Mouse (Mus musculus): Measurements from ENCODE around the gene Fam71b.

Gene Fam71b

DNA sequence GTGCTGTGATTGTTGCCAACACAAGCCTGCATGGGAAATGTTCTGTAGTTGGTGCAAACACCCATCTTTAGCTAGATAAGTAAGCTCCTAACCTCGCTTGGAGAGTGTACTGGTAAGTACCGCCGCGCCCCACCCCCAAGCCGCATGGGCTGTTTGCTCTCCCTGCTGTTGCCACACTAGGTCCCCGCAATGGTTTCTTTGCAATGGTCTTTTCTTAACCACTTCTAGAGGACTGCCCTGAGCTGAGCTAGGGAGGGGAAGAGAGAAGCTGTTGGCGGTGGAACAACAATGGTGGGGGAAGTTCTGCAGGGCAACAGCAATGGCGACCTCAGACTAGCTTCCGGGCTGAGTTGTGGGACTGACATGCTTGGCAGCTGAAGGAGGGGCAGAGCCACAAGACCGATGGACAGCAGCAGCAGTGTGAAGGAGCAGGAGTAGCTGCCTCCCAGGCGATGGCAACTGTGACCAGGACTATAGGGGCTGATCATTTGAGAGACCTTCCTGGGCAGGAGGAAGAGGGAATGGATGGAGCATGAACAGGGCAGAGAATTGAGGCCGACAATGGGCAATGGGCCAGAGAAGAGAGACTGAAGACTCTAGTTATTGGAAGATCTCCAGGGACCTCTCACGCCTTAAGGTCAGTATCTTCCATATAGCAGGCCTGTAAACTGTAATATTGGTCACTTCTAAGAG is at the start of gene Fam71b:
Gene Fam71b (plus strand): TSS at position 393 of the 693 bp plus-strand sequence.
- DNase-seq (ENCODE audit: low spot score in 2 of 2) = no peak

DNA sequence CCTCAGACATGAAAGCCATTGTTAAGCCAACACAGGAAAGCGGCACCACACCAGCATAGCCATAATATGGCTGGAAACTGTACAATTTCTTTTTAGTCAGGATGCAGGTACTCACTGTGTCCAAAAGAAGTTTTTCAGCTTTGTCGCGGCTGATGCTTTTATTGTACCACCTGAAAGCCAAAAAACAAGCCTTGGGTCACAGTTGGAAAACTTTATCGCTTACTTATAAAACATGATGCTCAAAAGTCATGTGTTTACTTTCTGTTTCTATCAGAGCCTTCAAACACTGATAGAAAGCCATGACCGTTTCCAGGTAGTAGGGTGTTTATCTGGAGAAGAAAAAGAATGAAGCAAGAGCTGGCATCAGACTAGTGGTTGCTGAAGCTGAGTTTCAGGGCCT is 48.6 kb upstream of the Fam71b start:
- DNase-seq (ENCODE audit: low spot score in 2 of 2) = no peak

DNA sequence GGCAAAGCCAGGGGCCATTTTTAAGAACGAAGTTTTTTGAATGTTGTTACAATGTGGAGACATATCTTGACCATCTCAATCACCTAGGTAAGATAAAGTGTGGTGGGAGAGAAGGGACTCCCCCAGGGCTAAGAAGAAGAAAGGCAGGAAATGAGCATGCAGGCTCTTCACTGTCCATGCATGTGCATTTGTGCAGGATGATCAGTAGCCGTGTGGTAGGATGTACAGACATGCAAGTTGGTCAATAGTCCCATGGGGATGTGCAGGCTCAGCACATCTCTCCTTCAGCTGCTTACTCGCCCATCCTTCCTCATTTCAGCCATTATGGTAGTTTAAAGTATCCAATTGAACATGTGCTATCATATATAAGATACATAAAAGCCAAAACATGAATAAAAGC is 47.9 kb upstream of the Fam71b start:
- no peak for DNase-seq (ENCODE audit: low spot score in 2 of 2)

DNA sequence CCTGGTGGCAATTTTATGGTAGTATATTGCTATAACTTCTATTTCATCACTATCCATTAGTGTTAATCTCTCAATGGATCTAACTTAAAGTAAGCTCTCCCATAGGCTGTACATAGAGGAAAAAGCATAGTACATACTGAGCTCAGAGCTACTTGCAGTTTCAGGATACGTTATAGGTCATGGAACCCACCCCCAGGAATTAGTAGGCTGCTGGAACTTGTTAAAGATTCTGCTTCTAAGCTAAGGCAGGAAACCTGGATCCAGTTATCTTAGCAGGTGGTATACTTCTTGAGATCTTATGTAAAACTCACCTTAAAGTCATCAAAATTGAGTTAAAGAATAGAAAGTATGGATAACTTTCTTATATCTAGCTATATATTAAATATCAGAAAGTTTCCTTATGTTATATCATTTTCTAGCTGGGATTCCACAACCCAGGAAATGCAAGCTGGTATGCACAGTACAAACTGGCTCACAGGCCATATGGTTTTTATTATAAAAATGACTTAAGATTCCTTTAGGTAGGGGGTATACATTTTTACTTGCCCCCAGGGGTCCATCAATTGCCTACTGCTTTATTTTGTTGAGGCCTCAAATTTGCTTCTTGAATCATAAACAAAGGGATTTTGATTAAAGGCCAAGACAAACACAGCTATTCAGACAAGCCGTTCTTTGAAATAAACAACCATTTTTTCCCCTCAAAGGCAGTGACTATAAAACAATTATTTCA is 46.5 kb upstream of the Fam71b start:
- DNase-seq (ENCODE audit: low spot score in 2 of 2) = no peak

DNA sequence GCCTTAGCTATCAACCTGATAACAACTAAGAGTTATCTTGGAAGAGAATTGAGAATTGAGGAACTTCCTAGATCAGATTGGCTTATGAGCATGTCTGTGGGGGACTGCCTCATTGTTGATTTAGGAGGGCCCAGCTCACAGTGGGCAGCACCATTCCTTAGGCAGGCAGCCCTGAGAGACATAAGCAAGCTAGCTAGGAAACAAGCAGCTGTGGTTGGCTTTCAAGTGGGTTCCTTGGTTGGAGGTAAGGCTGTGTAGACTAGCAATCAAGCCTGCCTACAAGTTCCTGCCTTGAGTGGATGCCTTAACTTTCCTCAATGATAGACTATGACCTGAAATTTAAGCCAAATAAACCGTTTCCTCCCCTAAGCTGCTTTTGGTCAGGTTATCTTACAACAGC is 38.0 kb upstream of the Fam71b start:
- no peak for DNase-seq (ENCODE audit: low spot score in 2 of 2)

DNA sequence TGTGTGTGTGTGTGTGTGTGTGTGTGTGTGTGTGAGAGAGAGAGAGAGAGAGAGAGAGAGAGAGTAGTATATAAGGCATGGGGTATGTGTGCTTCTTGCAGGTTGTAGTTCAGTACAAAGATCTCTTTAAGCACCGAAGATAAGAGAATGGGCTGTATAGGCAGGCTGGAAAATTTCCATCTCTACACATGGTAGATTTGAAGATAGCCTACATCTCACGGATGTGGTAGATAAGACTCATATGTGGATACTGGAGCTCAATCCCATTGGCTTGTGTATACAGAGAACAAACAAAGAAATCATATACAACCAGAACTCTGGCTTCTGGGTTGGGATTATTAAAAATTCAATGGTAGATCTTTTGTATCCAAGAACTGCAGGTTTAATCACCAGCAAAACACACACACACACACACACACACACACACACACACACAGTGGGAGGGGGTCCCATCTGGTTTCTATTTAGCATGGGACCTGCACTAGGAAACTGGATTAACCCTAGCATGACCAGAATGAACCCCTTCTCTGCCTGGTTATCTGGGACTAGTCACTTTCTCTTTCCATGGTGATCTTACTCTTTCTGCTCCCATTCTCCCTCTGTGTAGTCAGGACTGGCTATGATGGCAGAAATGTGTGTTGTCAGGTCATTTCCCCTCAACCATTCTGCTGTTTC is 35.2 kb upstream of the Fam71b start:
- no peak for DNase-seq (ENCODE audit: low spot score in 2 of 2)

DNA sequence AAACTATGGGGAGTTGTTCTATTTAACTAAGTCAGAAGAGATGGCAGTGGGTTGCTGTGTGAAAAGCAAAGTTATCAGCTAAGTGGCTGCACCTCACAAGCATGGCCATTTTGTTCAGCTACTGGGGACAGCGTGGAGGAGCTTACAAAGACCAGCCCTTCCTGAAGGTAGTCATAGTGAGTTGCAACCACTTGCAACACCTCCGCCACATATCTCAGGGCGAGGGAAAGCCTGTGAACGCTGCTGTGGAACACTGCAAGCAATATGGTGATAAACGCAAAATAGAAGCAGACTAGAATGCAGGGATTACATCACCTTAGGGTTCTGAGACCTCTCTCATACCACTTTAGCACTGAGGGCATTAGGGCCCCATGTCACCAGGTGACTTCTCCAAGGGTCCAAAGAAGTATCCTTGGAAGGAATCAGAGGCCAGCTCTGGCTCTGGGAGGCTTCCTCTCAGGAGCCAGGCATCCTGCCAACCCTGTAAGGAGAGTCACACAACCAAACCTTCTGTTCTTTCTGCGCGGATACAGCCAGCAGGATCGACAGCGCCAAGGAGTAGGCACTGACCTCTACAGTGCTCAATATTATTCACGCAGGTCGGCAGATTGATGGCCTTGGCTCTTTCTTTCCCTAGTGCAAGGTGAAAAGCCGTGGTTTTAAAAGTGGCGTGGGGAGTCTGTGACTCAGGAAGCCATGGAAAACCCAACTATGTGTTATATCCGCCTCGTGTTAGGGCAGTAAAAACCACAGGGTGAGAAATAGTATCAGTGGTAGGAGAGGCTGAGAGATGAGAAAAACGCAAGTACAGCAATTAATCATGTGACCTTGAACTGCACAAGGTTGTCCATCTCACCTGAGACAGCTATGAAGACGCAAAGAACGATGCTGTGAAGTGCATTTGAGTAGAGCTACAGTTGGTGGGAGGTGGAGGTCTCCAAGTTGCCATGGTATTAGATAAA is 34.0 kb upstream of the Fam71b start:
- DNase-seq (ENCODE audit: low spot score in 2 of 2) = no peak

DNA sequence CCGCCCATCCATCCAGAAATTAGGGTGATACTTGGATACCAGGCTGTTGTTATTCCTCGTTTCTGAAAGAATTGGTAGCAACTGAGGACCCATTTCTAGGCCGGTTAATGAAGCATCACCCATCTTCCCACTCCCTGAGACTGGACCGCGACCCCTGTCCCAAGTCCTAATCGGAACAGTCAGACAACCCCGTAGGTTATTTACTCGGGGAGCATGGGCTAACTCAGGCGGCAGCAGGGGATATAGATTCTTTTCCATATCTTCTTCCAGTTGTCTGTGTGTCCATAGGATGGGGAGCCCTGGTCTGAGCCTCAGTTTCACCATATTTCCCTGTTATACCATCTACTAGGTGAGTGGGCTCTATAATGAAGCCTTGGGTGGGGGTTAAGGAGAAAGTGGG is 32.5 kb upstream of the Fam71b start:
- DNase-seq (ENCODE audit: low spot score in 2 of 2) = no peak

DNA sequence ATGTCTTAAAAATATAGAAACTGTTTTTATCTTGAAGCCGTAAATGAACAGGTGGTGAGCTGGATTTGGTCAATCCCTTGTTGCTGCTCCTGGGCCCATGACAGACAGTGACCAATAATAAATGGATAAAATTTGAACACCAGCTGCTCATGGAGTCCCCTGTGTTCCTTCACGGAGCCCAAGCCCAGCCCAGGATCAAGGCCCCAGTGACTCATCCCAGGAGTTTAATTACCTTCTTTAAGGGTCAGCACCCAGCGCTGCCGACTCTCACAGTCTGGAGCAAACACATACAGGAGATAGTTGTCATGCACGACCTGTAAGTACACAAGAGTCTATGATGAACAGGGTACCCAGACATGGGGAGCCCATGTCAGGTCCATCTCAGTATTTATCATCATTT is 30.6 kb upstream of the Fam71b start:
- DNase-seq (ENCODE audit: low spot score in 2 of 2) = no peak

DNA sequence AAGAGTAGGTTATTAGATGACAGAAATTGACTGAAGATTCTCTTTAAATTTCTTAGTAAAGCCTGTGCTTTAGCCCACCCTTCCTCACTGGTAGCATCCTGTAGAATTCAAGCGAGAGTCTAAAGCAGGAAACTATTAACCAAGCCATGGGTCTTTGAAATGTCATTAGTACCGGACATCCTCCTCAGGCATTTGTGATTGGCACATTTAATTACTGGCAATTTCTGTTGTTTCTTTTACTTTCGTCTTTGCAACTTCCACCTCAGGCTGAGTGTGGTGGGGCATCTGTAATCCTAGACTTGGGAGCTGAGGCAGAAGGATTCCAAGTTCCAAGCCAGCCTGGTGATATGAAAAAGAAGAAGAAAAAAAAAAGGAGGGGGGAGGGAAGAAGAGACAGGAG is 30.0 kb upstream of the Fam71b start:
- no peak for DNase-seq (ENCODE audit: low spot score in 2 of 2)

DNA sequence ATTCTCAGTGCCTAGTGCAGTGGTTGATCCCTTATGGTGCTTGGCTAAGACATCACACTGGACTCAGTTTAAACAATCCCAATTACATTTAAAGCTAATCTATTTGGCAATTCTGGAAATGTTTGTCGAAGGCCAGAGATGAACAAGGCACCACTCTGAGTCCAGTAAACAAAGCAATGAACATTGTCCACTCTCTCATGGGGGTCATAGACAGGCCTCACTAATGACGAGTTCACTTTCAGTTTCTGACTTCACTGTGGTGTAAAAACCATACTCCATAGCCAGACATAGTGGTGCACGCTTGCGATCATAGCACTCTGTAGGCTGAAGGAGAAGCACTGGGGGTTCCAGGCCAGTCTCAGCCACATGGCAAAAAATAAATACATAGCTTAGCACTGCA is 25.9 kb upstream of the Fam71b start:
- DNase-seq (ENCODE audit: low spot score in 2 of 2) = no peak

DNA sequence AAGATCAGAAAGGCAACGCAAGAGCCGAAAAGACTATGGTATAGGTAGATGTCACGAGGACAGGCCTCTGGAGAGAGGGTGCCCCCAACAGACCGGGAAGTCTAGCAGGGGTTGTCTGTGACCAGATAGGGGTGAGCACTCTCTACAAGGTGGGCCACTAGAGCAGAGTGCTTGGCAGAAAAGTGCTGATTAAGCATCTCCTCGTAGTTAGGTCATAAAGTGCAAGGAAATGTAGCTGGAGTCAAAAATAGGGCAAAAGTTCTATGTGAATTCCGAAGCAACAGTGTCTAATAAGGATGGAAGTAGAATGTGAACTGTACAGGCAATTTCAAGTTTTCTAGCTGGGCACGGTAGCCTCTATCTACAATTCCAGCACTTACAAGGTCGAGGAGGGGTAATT is 25.1 kb upstream of the Fam71b start:
- DNase-seq (ENCODE audit: low spot score in 2 of 2) = no peak

DNA sequence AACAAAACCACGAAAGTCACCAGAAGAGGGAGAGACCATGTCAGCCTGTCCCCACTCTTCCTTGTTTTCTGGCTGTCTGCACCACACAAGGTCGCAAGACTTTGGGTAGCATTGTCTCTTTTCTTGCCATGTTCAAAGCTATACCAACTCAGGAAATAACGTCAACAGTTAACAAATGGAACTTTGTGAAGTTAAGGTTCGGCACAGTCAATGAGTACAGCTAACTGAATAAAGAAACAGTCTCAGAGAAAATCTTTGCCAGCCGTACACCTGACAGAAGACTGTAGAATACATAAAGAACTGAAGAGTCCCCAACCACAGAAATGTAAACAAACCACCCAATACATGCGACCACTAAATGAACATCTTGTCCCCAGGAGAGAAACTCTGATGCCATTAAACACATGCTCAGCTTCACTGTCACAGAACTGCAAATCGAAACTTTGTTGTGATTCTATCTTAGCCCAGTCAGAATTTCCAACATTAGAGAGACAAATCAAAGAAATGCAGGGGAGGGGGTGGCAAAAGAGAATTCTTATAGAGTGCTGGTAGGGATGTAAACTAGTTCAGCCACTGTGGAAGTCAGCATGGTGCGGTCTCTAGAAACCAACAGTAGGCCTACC is 23.9 kb upstream of the Fam71b start:
- no peak for DNase-seq (ENCODE audit: low spot score in 2 of 2)

DNA sequence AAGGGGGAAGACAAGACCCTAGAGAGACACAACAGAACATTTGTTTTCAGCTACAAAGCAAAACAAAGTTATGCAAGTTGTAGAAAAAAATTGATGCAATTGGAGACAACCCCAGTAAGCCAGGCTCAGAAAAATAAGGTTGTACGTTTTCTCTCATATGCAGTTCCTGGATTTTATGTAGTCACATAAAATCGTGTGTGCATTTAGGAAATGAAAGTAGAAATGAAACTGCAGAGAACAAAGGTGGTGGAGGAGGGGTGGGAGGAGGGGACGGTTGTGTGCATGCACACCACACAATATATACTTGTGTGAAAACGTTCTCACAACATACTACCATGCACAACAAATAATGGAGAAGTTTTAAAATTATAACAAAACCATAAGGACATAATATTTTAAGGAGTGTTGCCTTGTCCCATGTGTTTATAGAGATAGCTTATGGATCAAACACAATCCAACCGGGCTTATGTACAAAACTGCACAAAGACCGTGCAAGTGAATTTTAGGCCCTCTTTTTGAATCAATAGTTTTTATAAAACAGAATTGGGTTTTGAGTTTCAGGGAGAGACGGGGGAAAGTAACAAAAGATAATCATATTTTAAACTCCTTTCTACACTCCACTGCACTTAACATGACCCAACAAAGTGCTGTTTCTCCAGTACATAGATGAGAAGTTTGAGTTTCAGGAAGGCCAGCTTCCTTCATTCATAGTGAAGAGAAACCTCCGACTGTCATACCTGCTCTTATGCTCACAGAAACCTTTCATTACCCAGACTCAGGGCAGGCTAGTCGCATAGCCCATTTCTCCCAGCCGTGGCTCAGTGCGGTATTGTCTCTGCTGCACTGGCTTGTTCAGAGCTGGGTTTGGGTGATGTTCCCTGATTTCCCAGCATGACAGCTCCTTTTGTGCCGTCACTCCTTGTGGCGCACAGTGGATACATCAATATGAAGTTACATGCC is 23.0 kb upstream of the Fam71b start:
- DNase-seq (ENCODE audit: low spot score in 2 of 2) = no peak

DNA sequence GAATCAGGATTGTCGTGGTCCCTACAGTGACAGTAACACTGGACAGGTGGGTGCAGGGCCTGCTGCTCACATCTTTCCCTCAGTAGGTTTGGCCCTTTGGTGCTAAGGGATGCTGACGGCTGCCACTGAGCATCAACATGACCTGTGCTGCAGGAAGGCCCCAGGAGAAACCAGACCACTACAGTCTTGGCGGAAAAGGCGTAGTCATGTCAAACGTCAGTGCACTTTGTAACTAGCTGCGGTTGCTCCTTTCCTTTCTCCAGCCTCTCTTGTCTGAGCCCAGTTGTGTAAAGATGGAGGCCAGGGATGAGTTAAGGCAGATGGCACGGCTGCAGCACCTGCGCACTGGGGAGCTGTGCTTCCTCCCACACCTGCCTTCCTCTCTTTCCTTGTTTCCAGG is 21.3 kb upstream of the Fam71b start:
- DNase-seq (ENCODE audit: low spot score in 2 of 2) = no peak

DNA sequence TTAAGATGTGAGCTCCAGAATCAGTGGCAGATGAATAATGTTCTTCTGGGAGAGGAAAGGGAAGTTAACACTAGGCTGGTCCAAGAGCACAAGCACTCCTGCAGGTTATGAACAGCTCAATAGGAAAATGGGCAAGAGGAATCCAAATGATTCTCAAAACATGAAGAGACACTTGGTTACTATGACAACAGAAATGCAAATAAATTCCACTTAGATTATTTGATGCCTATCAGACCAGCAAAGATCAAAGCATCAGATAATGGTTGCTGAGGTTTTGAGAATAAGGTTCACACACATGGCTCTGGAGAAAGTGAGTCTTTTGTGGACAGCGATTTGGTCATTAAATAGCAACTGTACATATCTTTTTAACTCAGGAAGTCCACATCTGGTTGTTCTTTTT is 19.0 kb upstream of the Fam71b start:
- no peak for DNase-seq (ENCODE audit: low spot score in 2 of 2)

DNA sequence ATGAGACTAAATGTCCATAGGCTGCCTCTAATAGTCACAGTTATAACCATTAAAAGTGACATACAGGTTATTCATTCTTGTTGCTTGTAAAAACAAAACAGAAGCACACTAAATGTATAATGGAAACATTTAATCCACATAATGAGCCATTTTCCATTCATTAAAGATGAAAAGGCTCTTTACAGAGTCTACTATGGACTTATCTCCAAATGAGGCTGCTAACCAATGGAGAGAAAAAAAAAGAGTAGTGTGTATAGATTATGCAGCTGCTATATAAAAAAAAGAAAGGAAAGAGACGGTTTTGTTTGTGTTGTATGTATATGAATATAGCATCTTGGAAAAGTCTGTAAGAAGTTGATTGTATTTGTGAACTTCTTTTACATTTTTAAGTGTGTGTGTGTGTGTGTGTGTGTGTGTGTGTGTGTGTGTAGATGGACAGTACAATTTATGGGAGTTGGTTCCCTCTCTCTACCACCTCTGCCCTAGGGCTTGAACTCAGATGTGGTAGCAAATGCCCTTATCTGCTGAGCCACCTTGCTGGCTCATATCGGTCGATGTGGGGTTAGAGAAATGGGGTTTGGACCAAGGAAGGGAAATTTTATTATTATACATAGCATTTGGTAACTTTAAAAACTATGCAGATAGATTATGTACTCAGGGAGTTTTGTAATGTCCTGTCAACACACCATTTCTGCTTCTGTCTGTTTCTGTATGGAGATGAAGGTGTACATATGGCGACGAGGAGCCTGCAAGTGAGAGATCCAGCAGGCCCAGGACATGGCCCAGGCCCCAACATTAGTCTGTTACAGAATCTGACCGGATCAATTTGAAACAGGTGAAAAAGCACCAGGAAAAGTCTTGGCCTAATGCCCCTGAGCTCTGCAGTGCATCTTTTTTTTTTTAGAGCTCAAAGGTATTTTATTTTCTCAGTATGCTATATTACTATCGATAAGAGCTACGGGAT is 18.3 kb upstream of the Fam71b start:
- no peak for DNase-seq (ENCODE audit: low spot score in 2 of 2)

DNA sequence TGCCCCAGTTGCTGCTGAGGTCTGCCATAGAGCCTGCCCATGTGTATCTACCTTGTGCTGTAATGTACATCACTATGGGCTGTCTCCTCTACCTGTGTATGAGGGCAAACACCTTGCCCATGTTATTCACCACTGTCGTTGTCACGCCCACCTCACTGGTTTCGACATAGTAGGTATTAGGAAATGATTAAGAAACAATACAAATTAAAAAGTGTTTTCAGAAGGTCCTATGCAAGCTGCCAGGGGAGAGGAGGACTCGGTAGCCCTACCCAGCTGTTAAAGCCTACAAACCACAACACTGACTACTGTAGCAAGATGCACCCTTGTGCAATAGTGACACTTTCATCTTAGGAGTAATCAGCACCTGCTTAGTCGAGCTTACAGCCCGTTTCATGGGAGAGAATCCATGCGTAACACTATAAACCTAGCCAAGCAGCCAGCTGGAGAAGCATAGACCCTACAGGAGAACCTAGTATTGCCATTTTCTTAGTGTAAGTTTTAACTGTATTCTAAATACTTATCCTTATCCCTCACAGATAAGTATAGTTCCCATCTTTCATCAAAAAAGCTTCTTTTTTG is 16.2 kb upstream of the Fam71b start:
- no peak for DNase-seq (ENCODE audit: low spot score in 2 of 2)

DNA sequence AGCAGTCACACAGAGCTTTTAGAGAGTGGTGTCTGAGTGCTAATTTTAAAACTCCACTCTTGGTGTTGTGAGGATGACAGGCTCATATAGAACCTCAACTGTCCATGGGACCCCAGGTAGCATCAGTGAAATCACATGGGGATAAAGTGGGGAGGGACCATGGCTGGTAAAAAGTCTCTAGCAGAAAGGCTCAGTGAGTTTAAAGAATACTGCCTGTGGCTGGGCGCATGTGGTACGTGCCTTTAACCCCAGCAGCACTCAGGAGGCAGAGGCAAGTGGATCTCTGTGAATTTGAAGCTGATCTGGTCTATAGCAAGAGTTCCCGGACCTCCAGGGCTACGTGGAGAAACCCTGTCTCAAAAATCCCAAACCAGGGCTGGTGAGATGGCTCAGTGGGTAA is 13.9 kb upstream of the Fam71b start:
- DNase-seq (ENCODE audit: low spot score in 2 of 2) = no peak
